Mouse (Mus musculus) heart, postnatal 14 days (tissue): Measurements from ENCODE around the gene Camk2d. TPM values are rescaled to one million over a fixed set of nuclear protein-coding genes. Genes with fewer than 3 reads are reported as not detected.
A peak's percentile ranks its signal among the peaks of the same experiment; 100 is the strongest.

Source experiments
- DNase-seq, 2 experiments: peaks; one replicate each; pipeline ENCODE4 v3.0.0; 2021 to 2022
- intact Hi-C: fragments of 180-260 bp; cut with DNase I; formaldehyde crosslinking; loops from one replicate; pipeline ENCODE4 v1.15.1; 2025
- total RNA-seq, 2 experiments: library from RNA; stranded (reverse); gene quantifications; 2 replicates each; pipeline ENCODE4 v1.2.3; 2021

Gene Camk2d
- total RNA-seq, 2 experiments from 2014 or later = 140 to 160 TPM

DNA sequence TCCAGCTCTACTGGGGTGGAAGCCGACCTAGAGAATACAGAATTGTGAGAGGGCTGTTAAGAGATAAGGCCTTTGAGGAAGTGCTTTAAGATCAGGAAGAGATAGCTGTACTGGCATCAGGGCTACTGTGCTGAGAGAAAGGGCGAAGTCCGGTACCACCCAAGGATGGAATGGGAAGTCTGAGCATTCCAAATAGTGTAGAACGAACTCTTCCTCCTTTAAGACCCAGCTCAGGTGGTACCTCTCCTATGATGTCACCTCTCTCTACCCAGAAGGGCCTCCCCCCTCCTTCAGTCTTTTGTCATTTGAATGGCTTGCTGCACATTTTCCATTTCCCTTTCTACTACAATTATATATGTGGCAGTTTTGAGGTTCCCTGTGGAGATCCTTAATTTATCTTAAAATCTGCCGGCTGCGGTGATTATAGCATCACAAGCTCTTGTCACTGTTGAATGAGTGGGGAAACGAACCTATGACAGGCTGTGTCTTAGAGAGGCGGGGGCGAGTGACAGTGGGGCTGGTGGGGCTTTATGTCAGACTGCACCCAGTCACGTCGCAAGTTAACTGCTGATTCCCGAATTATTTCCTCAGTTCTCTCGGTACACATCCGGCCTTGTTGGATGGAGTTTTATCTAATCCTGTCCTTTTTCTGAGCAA, 13.8 kb downstream of the Camk2d start:
- intact Hi-C loops = no loop called here

DNA sequence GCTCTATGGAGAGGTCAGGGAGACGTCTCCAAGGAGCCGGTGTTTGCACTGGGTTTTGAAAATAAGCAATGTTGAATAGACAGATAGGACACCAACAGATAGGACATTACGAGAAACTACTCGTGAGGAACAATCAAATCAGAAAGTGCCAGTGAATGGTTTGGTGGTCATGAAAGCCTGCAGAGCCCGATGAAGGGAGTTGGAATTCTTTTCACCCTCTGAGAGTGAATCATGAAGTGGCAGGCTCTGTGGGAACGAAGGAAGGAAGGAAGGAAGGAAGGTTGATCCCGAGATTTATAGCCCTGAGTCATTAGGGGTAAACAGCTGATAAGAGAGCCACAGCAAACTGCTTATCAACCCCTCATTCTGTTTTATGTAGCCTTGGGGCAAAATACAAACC, 15.5 kb downstream of the Camk2d start:
- no peak for DNase-seq
- intact Hi-C loops = no loop called here

More for the DNA sequence above, 13.8 kb downstream of the Camk2d start:
- no peak for DNase-seq

DNA sequence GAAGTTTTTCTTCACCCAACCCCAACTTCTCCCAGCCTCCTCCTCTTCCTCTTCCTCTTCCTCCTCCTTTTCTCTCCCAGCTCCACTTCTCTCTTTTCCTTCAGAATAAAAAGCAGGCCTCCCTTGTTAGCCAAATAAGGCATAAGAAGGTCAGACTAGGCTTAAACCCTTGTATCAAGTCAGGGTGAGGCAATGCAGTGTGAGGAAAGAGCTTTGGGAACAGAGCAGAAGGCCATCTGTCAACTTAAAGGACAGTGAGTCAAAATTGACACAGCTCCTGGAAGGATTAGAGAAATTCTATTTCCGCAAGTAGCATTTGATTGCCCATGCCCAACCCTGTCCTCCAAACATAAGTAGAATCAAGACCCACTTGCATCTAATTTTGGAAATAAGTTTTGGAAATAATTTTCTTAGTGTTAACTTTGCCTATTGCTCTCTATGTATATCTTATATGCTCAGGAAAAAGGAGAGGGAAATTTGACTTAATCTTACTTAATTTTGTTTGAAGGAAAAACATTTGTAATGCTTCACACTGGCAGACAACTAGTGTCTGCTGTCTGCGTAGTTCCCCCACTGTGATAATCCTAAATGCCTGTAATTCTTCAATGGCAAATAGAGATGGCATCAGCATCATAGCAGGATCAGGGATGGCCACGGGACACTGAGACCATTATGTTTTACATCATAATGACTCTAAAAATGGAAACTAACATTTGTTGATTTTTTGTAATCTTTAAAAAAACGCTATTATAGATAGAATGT, 16.8 kb downstream of the Camk2d start:
- DNase-seq = no peak
- intact Hi-C loops = no loop called here

DNA sequence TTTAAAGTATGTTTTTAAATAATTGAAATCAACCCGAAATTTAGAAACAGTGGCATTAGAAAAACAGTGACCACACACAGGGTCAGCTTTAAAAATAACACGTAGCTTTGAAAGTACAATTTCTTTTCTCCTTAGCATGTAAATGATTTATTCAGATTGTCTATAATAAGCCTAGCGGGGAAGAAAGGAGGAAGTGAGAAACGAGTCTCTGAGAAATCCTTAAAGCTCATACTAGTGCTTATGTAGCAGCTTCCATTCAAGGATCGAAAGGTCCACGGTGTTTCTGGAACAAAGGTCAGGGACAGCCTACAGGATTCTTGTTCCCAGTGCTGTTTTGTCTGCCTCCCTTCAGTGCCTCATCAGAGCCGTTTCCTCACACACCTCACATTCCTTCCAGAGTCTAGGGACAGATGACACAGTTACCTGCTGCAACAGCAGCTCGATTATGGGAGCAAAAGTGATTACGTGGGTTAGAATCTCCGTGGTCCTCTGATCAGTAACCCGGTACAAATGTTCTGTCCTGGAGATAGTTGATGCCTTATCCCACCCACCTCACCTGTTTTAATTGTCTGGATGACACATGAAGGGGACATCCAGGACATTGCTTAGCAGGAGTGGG, 17.5 kb downstream of the Camk2d start:
- DNase-seq = no peak
- intact Hi-C loops = no loop called here

DNA sequence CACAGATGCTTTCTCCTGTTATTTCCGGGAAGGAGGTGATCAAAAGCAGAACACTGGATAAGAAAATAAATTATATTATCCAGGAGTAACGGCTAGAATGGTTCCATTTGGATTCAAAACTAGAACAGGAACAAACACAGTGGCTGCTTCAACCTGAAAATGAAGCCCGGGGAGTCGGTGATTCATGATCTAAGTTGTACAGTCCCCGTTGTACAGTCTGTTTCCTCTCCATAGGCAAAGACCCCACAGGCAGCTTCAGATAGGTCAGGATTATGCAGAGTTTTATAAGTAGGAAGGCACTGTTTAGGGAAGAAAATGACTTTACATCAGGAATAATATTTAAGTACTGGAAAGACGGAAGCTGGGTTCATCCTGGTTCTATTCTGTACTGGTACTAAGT, 19.2 kb downstream of the Camk2d start:
- intact Hi-C loops = no loop called here
- DNase-seq = no peak

DNA sequence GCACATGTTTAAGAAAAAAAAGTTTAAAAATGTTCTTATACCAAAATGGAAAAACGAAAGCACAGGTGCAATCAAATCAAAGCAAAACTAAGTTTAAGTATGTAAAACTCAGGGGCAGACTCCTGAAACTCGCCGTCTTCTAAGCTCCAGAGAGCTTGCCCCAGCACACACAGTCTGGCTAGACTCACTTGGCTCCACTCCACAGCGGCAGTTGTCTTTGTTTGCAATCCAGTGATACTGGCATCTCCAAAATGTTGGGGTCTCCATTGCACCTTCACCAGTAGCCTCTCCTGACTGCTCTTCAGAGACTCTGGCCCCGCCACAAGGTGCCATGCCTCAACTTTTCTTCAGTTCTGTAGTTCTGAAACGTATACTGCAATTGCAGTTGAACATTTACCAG, 24.1 kb downstream of the Camk2d start:
- intact Hi-C loops = no loop called here
- DNase-seq = no peak

DNA sequence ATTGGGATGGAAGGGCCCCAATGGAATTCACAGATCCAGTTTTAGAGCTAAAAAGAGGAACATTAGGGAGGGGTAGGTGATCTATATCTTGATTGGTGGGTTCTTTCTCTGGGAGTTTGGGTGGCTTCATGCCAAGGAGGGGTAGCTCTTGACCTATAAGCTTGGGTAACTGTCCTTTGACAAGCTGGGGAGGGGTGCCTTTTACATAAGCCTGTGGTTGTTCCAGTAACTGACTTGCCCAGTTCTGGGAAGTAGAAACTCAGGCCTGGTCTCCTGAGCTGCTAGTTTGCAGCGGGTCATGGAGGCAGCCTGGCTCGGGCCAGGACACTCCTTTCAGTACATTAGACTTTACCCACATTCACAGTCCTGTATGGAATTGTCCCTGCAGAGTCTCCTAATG, 26.4 kb downstream of the Camk2d start:
- intact Hi-C loops = no loop called here
- DNase-seq = no peak

DNA sequence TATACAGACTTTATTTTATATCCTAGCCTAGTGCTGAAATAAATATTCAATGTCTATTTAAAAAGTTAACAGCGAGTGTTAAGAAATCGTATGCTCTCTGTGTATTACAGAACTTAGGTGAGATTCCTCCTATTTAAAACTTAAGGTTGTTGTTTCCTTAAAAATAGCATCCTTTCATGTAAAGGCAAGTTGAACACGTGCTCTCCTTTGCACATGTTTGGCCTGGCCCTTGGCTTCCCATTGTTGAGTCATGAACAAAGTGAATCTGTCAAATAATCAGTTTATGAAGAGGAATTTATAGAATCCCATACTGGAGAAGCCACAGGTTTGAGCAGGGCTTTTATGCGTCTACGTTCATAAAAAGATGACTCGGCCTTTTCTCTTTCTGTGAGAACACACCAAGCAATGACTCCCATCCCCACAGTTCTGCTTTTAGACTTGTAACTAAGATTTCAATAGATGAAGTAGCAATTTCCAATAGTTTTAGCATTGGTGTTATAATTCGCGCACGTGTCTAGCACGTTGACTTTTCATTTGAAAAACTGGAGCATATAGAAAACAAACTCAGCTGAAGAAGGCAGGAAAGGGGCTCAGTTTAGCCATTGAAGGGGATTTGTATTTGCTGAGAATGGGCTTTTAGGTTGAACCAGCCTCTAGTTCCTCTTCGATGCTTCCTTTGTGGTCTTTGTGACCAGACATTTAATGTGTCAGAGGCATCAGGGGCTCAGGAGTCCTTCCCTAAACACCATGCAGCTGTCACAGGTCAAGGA, 29.1 kb downstream of the Camk2d start:
- intact Hi-C loops = no loop called here
- DNase-seq = no peak

DNA sequence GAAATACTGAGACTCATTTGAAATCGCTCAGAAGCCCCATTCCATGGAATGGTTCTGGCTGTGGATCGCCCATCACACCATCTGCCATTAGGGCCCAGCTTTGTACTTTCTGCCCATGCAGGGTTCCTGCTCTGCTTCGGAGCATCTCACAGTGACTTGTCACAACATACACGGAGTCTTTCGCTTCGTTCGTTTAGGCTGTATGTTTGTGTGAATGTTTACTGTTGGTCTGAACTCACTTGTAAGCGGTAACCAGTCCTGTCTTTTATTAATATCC, 29.6 kb downstream of the Camk2d start:
- DNase-seq = no peak
- intact Hi-C loops = no loop called here

DNA sequence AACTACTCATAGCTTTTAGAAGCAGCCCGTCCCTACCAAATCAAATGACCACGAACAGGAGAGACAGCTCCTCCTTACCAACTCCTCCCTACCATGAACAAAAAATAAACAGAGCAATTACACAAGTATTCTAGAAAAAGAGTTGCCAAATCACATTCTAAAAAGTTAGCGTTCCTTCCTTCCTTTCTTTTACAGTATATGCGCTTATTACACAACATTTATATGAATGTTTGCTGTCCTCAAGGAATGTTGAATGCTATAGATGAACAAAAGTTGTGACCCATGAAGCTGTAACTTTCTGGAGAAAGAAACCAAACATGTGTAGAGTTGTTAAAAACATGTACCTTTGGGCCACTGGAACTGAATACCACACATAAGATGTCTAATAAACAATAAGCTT, 31.9 kb downstream of the Camk2d start:
- intact Hi-C loops = no loop called here
- no peak for DNase-seq

DNA sequence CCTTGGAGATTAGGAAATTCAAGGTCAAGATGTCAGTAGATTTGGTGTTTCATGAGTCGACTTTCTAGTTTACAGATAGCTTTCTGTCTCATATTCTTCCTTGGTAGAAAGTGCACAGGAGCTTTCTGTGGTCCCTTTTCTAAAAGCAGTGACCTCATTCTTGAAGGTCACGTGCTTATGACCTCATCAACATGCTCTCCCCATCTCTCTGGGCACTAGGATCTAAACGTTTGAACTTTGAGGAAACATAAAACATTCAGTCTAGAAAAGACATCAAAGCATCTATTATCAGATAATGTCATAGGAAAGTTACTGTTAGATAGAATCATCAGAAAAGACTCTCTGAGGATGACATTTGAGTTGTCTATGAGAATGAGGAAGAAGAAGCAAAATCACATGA, 32.3 kb downstream of the Camk2d start:
- no peak for DNase-seq
- intact Hi-C loops = no loop called here

DNA sequence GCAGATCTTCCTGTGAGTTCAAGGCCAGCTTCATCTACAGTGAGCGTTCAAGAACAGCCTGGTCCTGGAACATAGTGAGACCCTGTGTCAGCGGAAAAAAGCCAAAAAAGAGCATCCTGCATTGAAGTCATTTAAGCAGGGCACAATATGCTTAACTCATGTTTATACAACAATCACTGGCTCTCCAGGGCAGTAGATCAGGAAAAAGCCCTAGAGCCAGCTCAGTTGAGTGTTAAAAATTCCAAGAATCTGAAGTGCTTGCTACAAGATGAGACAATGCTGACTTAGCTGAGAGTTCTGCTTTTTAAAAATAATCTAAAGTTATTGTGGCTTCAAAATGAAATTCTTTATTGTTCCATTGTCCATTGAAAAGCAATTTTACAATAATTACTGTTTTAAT, 32.9 kb downstream of the Camk2d start:
- intact Hi-C loops = no loop called here
- no peak for DNase-seq

DNA sequence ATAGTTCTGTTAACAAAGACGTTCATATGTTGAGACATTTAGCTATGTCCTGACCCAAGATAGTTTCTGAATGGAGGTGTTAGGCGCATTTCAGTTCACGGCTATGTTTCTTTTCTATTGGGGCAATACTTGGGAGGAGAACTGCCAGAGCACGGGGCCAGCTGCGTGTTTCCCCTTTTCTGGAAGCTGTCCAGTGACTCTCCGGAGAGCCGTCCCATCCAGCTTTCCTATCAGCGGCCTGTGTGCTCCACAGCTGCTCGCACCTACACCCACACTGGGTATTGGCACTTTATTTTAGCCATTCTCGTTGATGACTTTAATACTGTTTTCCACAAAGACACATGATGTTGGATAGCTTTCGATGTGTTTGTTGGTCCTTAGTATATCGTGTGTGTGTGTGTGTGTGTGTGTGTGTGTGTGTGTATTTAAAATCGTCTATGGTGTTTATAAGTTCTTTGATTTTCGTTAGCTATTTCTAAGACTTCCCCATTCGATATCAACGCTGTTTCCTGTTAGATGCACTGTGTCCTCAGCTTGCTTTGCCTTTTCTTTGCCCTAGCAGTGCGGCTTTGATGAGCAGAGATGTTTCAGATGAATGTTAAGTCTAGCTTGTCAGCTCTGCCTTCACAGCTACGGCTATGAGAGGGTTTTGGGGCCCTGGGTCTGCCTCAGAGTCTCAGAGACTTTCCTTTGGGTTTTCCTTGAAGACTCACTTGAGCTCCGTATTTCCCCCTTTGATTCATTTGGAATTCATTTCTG, 34.2 kb downstream of the Camk2d start:
- intact Hi-C loops = no loop called here
- DNase-seq = peak; percentile 51 to 59

DNA sequence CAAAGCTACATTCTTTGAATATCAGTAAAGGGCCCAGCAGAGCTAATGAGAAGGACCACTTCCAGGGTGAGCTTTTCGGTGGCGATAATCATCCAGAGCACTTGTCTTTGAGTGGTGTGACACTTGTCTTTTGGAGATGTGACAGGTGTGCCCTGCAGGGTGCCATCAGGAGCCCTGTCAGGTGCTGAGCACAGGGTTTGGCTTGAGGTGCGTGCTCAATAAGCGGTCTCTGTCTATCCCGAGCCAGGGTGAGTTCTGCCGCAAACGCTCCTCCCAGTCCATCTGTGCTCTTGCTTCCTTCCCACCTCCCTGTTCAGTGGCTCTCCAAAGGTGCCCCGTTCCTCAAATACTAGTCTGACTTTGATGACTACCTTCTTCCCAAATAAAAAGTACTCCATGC, 35.5 kb downstream of the Camk2d start:
- DNase-seq = no peak
- intact Hi-C loops = no loop called here

DNA sequence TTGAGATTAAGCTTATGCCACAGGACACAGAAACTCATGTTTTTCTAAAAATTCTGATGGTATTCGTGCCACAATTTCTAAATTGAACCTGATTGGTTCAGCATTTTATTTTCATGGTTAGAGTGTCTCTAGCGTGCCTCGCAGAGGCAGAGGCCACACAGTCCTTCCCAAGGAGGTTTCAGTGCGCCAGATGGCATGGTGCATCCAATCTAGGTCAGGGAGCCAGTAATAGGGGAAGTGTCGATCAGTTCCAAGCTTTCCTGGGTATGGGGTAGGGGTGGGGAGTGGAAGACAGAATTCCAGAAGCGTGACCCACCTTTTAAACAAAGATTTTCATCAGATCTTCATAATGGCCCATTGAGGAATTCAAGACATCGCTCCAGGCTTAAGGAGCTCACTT, 36.5 kb downstream of the Camk2d start:
- intact Hi-C loops = no loop called here
- DNase-seq = no peak

DNA sequence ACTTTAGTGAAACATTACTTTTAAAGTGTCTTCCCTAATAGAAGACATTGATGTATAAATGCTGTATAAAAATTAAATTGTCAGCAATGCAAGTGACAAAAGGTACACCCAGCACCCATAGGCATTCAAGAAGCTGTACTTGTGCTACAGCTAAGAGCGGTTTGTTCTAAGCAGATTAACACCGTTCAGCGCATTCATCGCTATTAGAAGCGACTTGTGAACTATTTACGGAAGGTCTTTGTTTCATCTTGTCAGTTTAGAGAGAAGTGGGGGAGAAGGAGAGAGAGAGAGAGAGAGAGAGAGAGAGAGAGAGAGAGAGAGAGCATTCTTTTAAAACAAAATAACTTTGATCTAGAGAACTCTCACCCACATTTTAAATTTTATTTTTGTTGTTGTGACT, 38.1 kb downstream of the Camk2d start:
- intact Hi-C loops = no loop called here
- DNase-seq = no peak

DNA sequence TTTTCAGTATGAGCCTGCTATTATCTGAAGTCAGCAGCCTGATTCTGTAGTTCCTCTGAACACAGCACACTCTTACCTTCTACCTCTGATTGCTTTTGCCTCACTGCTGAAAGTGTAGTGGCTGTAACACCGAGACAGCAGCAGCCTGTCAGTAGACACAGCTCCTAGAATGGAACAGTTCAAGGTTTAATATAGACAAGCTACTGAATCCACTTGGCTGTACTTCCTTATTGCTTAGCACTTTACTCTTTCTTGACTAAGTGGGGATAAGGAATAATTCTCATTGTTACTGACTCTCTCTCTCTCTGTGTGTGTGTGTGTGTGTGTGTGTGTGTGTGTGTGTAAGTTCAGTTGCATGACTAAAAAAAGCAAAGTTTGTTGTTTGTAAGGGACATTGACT, 42.2 kb downstream of the Camk2d start:
- intact Hi-C loops = no loop called here
- DNase-seq = no peak

DNA sequence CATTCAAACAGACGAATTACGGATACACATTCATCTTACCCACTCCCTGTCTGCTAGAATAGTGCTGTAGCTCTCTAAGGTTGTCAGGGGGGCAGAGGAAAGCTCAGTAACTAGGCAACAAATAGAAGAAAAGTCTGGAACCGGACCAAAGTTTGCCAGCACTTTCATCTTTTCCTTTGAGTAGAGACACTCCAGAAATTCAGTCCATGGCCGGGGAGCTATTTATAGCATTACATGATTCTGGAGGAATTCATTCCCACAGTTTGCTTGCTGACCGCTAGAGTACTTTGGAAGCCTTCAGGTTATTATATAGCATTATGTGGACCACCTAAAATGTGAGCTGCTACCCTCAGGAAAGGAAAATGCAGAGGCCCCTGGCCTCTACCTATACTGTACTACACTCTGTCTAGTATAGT, 43.0 kb downstream of the Camk2d start:
- DNase-seq = peak in 1 of 2 experiments; percentile 43
- intact Hi-C loops = no loop called here

DNA sequence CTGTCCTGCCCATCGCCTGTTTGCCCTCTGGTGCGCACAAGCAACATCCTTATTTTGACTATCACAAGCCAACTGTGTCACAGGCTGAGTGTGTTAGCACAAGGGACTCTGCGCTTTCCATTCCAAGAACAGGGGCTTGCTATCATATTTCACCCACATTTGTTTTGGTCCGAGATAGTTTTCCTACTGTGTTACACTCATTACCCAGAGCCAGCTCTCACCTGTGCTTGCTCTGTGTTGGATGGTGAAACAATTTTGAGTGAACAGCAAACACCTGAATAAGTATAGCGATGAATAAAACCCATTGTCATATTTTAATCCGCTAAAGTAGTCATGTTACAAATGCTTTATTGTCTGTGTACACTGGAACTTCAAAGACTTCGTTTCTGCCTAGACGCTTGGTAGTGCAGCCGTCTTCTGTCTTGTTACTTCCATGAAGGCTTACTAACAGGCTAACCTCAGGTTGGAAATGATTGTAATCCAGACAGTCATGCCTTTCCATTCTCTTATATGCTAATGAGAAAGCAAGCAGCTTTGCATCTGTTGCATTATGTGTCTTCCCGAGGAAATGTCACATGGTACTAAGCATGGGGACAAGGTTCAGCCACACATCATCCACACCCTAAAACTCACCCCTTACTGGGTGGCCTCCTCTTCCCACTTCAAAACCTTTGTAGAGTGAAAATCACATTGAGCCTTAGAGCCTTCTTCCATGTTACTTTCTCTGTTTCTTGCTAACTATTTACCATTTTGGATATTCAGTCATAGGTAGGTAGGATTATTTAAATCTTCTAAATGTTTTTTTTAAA, 44.5 kb downstream of the Camk2d start:
- no peak for DNase-seq
- intact Hi-C loops = no loop called here

DNA sequence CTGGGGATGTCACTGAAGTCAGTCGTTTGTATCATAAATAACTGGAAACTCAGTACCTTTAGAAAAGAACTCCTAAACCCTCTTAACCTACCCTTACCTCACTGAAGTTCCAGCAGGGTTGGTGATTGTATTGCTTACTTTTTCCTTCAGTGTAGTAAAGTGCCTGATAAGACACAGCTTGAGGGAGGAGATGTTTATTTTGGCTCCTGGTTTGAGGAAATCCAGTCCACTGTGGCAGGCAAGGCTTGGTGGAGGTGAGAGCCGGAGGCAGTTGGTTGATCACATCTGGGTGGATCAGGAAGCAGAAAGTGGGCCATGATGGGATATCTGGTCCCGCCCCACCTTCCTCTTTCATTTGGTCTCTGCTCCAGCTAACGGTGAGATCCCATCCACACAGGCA, 45.3 kb downstream of the Camk2d start:
- DNase-seq = no peak
- intact Hi-C loops = no loop called here
